Comparison of ENCODE assay signal across 8 mouse cellular contexts in genomic region chr19:7307995-7308770, GRCm38 (mm10). TPM values are rescaled to one million over a fixed set of nuclear protein-coding genes. Genes with fewer than 3 reads are reported as not detected.
DNase-seq lines count a peak whose midpoint lies in the region; ATAC-seq and TF ChIP-seq lines count a peak whose summit lies in the region.

No protein-coding gene starts in this region.

- no peak for TF ChIP-seq CTCF in intestine, postnatal 0 days (IDR thresholded peaks at IDR 0.05; ENCODE audit: low read depth)

- peak overlapping the region; percentile 70 for H3K27ac ChIP-seq in intestine, postnatal 0 days (ENCODE audit: low read depth, low read length)
- peak overlapping the region; percentile 73 for H3K27ac ChIP-seq in liver, embryonic 15.5 days (replicated peaks)
- peak overlapping the region; percentile 55 for H3K27ac ChIP-seq in neural tube, embryonic 14.5 days (ENCODE audit: low read depth, low read length)

- peak; percentile 61 for ATAC-seq in intestine, postnatal 0 days
- ATAC-seq in liver, embryonic 15.5 days (ENCODE audit: insufficient read depth): peak; percentile 77
- peak; percentile 74 for ATAC-seq in neural tube, embryonic 14.5 days (ENCODE audit: low read depth)

- DNase-seq in ovary, adult 18-20 months (ENCODE audit: low spot score): peak; percentile 44
- no peak for DNase-seq in ovary, postnatal 10 days (ENCODE audit: low spot score)
- peak; percentile 76 for DNase-seq in fat pad, adult 2 months (ENCODE audit: extremely low read depth, low read depth, low spot score)
- no peak for DNase-seq in spleen, postnatal 36 days (ENCODE audit: low spot score in 2 of 2)
- no peak for DNase-seq in thymus, postnatal 25 days

- H3K9ac ChIP-seq in intestine, postnatal 0 days (ENCODE audit: low read depth, low read length): 0 out of 2 replicates have a peak overlapping the region, but pooled peaks have one; percentile 7
- 0 out of 2 replicates have a peak overlapping the region, but pooled peaks have one; percentile 3 for H3K9ac ChIP-seq in liver, embryonic 15.5 days
- no peak overlapping the region for H3K9ac ChIP-seq in neural tube, embryonic 14.5 days (replicated peaks; ENCODE audit: low read depth, low read length)

- peaks cover 46% of the 10 kb centered on the region for H3K4me1 ChIP-seq in intestine, postnatal 0 days (replicated peaks; ENCODE audit: control insufficient read depth, insufficient read depth, low read length)
- peaks cover 94% of the 10 kb centered on the region for H3K4me1 ChIP-seq in liver, embryonic 15.5 days (replicated peaks)
- peaks cover 31% of the 10 kb centered on the region for H3K4me1 ChIP-seq in neural tube, embryonic 14.5 days (ENCODE audit: control insufficient read depth, insufficient read depth, low read length)

- H3K4me3 ChIP-seq in intestine, postnatal 0 days (ENCODE audit: low read depth, low read length): no peak overlapping the region
- H3K4me3 ChIP-seq in liver, embryonic 15.5 days (replicated peaks): peak overlapping the region; percentile 23
- no peak overlapping the region for H3K4me3 ChIP-seq in neural tube, embryonic 14.5 days (ENCODE audit: low read depth, low read length)

- no peaks in the 10 kb centered on the region for H3K36me3 ChIP-seq in intestine, postnatal 0 days (ENCODE audit: control insufficient read depth, insufficient read depth)
- H3K36me3 ChIP-seq in liver, embryonic 15.5 days (replicated peaks): no peaks in the 10 kb centered on the region
- H3K36me3 ChIP-seq in neural tube, embryonic 14.5 days (ENCODE audit: control insufficient read depth, insufficient read depth, low read length): no peaks in the 10 kb centered on the region

- H3K9me3 ChIP-seq in intestine, postnatal 0 days (ENCODE audit: control insufficient read depth): no peaks in the 10 kb centered on the region
- no peaks in the 10 kb centered on the region for H3K9me3 ChIP-seq in liver, embryonic 15.5 days (replicated peaks)
- H3K9me3 ChIP-seq in neural tube, embryonic 14.5 days (ENCODE audit: control insufficient read depth, low read length): no peaks in the 10 kb centered on the region

- WGBS in intestine, postnatal 0 days: 33% methylated on average over 8 of the region's 8 CpGs
- WGBS in liver, embryonic 15.5 days (ENCODE audit: insufficient replicate concordance): 16% methylated on average over 8 of the region's 8 CpGs
- WGBS in neural tube, embryonic 14.5 days: 20% methylated on average over 8 of the region's 8 CpGs

- peak overlapping the region; percentile 37 for H3K4me2 ChIP-seq in intestine, postnatal 0 days (replicated peaks; ENCODE audit: low read depth)
- H3K4me2 ChIP-seq in liver, embryonic 15.5 days: peak overlapping the region; percentile 67
- no peak overlapping the region for H3K4me2 ChIP-seq in neural tube, embryonic 14.5 days (ENCODE audit: low read depth, low read length)

- no peaks in the 10 kb centered on the region for H3K27me3 ChIP-seq in intestine, postnatal 0 days (replicated peaks; ENCODE audit: control insufficient read depth, insufficient read depth, low read length)
- H3K27me3 ChIP-seq in liver, embryonic 15.5 days: no peaks in the 10 kb centered on the region
- no peaks in the 10 kb centered on the region for H3K27me3 ChIP-seq in neural tube, embryonic 14.5 days (ENCODE audit: control insufficient read depth, insufficient read depth, low read length)

RNA-seq across cellular contexts. Expression of gene Mark2, which starts 33.5 kb away (rescaled TPM):
- 39.6 and 46.4 TPM in 2 replicates for polyA plus RNA-seq in intestine, postnatal 0 days (2015; fragmentation: Nextera tagmentation; extraction: Ambion mirVana)
- polyA plus RNA-seq in liver, embryonic 15.5 days (2015; fragmentation: Nextera tagmentation; extraction: Ambion mirVana): 20.0 and 24.4 TPM in 2 replicates
- polyA plus RNA-seq in neural tube, embryonic 14.5 days (2014; fragmentation: Nextera tagmentation; extraction: Ambion mirVana): 44.3 and 62.7 TPM in 2 replicates

RNA-seq across cellular contexts. Expression of gene Rcor2, which starts 41.1 kb away (rescaled TPM):
- polyA plus RNA-seq in intestine, postnatal 0 days (2015; fragmentation: Nextera tagmentation; extraction: Ambion mirVana): 1.5 and 2.2 TPM in 2 replicates
- polyA plus RNA-seq in liver, embryonic 15.5 days (2015; fragmentation: Nextera tagmentation; extraction: Ambion mirVana): 1.1 and 1.3 TPM in 2 replicates
- polyA plus RNA-seq in neural tube, embryonic 14.5 days (2014; fragmentation: Nextera tagmentation; extraction: Ambion mirVana): 8.4 and 10.8 TPM in 2 replicates

Comparison
In these comparisons a context has a peak if more than half of its experiments do, and no peak if none do; other contexts are left out.
1. DNase-seq: peak in ovary, adult 18-20 months (single experiment) and fat pad, adult 2 months (single experiment); none in ovary, postnatal 10 days (single experiment), spleen, postnatal 36 days (0 of 2) and thymus, postnatal 25 days (single experiment).
2. Peak in every context shown above with its lines, with median percentiles within 50 percentile points of each other: ATAC-seq and H3K27ac ChIP-seq.